Mouse (Mus musculus) lung, postnatal 0 days (tissue): ENCODE measurements around the gene Mob1a.

Experiments
- CTCF ChIP-seq: IDR thresholded peaks from 2 replicates; pipeline ENCODE4 v1.5.1; 2016; ENCODE audit warnings: antibody characterized with exemption, mild to moderate bottlenecking
- EP300 ChIP-seq: IDR thresholded peaks from 2 replicates; pipeline ENCODE4 v1.6.1; 2016; ENCODE audit warnings: antibody characterized with exemption, mild to moderate bottlenecking, control low read depth

- TF ChIP-seq CTCF (no peak), EP300 (no peak)
These were observed 24.5 kb upstream of the Mob1a start for GRCm38 (mm10) chr6:83301294-83301693.
